Mouse (Mus musculus) CD4-positive, CD25-positive, alpha-beta regulatory T cell, adult 4 months (primary cell): ENCODE data around the gene Prss22. TPM values are rescaled to one million over a fixed set of nuclear protein-coding genes. Genes with fewer than 3 reads are reported as not detected.

Source experiments
- ATAC-seq: one replicate; pipeline ENCODE4 v1.8.0; 2017
- polyA plus RNA-seq, 2 experiments: library from polyadenylated mRNA; unstranded; fragments of 100-300 nt; shearing (Covaris generic); gene quantifications; one replicate each; pipeline ENCODE4 v1.2.1; 2017

The Prss22 gene
- not detected for polyA plus RNA-seq

GRCm38 (mm10) chr17:23997901-23998300 lies at the start of gene Prss22:
TSS of gene Prss22 (minus strand) at chr17:23998100.
- ATAC-seq = no peak

- ATAC-seq = no peak
Observed at GRCm38 (mm10) chr17:24046026-24046425, 48.1 kb upstream of the Prss22 start.

- no peak for ATAC-seq
Observed at GRCm38 (mm10) chr17:24045608-24046007, 47.7 kb upstream of the Prss22 start.

DNA sequence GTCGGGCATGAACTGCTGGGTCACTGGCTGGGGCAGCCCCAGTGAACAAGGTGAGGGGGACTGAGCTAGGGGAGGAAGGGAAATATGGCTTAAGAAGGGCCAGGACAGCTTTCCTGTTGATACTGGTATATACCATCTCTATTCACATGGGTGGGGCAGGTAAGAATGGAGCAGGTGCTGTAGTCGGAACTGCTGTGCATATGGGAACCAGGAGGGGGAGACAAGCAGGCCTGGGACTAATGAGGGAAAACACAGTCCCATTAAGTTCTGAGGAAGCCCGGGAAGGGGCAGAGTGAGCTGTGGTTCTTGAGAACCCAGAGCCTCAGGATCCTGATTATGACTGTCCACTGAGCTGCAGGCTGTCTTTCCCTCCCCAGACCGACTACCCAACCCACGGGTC lies 46.6 kb upstream of the Prss22 start:
- ATAC-seq = no peak

- no peak for ATAC-seq
Observed at GRCm38 (mm10) chr17:24037844-24038243, 39.9 kb upstream of the Prss22 start, which contains the start of gene Prss27. TSS of gene Prss27 (plus strand) at chr17:24038144.

DNA sequence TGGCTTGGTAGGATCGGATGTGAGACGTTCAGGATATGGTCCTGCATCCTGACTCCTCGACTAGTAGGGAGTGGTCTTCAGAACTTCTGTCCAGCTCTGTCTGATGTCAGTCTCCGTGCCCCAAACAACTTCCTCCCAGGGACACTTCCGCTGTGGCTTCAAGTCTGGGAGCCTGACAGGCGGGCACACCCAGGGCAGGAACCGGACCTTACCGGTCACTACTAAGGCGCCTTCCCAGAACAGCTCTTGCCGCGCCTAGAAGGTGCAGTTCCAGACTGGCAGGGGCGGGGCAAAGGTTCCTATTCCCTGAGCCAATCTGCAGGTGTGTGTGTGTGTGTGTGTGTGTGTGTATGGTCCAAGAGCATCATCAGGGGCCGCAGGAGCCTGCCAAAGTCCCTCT lies 39.5 kb upstream of the Prss22 start:
- ATAC-seq = no peak

DNA sequence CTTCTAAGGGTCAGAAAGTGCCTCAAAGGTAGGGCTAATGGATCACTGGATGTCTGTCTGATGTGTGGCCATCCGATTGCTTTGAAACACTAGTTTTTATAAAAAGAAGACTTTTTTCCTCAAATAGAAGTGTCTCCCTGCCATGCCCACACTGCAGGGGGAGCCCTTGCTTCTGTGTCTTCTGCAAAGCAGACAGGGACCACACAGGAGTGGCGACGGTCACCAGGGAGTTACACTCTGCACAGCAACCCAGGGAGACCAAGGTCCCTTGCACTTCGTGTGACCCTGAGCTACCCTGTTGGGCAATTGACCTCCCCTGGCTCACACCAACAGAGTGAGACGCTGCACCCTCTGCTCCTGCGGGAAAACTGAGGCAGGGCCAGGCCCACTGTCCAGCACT lies 39.1 kb upstream of the Prss22 start:
- no peak for ATAC-seq

DNA sequence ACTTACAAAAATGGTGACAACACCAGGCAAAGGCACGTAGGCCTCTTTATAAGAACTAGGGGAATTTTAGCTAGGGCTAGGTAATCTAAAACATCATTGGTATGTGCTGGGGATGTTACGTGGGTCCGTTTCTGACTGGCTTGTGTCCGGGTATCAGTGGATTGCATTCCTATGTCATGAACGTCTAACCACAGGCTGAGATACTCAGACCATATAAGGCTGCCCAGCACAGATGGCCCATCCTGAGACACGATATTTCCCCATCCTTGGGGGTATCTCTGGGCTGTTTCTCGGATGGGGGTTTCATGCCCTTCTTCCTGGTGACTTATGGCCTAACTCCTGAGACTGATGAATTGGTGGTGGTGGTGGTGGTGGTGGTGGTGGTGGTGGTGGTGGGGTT lies 37.2 kb upstream of the Prss22 start:
- no peak for ATAC-seq

GRCm38 (mm10) chr17:24030551-24030950 lies 32.7 kb upstream of the Prss22 start:
- ATAC-seq = no peak

DNA sequence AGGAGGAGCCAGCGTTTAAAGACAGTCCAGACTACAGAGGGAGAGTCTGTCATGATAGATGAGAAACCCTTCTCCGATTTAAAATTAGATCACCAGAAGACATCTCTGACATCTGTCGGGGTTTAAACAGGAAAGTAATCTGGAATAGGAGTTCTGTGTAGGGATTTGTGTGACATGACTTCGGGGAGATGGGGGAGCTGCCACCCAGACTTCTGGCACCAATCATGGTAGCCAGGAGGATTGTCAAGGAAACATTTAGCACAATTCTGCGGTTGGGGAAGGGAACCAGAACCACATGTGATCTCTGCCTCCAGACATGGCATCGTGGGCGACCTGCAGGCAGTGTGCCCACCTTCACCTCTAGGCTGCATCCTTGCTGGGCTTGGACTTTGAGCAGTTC lies 31.6 kb upstream of the Prss22 start:
- no peak for ATAC-seq

GRCm38 (mm10) chr17:24021375-24022199 lies 23.7 kb upstream of the Prss22 start:
- no peak for ATAC-seq

GRCm38 (mm10) chr17:24020696-24021095 lies 22.8 kb upstream of the Prss22 start:
- no peak for ATAC-seq

GRCm38 (mm10) chr17:24015727-24016126 lies 17.8 kb upstream of the Prss22 start:
- ATAC-seq = no peak

DNA sequence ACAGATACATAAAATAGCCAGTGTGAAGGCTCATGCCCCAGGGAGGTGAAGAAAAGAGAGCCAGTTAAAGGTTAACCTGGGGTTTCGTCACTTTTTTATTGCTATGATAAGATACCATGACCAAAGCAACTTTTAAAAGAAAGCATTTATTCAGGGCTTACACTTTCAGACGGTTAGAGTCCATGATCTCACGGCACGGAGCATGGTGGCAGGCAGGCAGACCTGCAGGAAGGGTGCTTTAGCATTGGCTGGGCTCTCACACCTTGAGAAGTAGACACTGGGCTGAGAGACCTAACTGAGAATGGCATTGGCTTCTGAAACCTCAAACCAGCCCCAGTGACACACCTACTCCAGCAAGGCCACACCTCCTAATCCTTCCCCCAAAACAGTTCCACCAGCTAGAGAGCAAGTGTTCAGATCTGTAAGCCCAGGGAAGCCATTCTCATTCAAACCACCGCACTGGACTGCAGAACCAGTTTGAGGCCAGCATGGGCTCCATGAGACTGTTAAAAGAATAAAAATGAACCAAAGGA lies 16.6 kb upstream of the Prss22 start:
- ATAC-seq = no peak

GRCm38 (mm10) chr17:24012921-24013320 lies 15.0 kb upstream of the Prss22 start:
- no peak for ATAC-seq

GRCm38 (mm10) chr17:24009617-24010016 lies 11.7 kb upstream of the Prss22 start:
- no peak for ATAC-seq

- no peak for ATAC-seq
Observed at GRCm38 (mm10) chr17:24008105-24008504, 10.2 kb upstream of the Prss22 start.

DNA sequence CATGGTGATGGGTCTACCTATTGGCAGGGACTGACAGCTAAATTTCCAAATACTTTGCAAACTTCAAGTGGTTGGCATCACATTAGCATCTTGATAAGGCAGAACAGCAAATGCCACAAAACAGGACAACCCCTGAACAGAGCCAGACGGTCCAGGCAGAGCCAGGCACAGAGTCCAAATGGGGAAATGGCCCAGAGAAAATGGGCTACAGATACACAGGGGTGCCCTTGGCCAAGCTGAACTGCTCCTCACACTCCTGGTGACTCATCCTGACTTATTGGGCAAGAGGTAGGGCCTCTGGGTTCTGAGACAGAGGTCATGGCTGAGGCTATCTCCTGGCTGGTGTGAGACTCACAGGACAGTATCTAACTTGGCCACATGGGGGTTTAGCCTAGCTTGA lies 9.5 kb upstream of the Prss22 start:
- ATAC-seq = no peak

GRCm38 (mm10) chr17:24006930-24007329 lies 9.0 kb upstream of the Prss22 start:
- ATAC-seq = no peak

- no peak for ATAC-seq
Observed at GRCm38 (mm10) chr17:24005049-24005448, 7.1 kb upstream of the Prss22 start.

DNA sequence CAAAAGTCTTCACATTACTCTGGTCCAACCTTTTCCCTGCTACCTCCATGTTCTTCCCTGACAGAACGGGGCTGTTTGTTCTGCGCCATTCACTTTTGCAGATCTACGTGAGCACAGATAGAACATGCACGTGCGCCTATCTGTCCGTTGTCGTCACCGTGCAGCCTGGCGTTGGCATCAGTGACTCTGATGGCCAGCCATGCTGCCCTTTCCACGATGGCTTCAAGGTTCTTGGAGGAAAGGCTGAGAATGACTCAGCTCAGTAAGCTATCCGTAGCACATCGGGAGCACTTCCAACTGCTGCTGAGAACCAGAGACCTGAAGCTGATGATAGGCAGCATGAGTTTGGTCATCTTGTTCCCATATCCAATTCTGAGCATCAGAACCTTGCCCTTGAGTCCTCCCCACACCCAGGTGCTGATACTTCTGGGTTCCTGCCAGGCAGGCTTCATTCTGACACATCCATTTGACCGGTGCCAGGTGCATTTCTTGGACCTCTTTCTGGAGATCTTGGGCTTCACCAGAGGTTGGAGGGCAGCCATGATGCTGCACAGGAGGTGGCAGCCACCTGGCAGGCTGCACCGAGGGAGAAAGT lies 6.3 kb upstream of the Prss22 start:
- no peak for ATAC-seq

- no peak for ATAC-seq
Observed at GRCm38 (mm10) chr17:24000404-24000803, 2.5 kb upstream of the Prss22 start.

DNA sequence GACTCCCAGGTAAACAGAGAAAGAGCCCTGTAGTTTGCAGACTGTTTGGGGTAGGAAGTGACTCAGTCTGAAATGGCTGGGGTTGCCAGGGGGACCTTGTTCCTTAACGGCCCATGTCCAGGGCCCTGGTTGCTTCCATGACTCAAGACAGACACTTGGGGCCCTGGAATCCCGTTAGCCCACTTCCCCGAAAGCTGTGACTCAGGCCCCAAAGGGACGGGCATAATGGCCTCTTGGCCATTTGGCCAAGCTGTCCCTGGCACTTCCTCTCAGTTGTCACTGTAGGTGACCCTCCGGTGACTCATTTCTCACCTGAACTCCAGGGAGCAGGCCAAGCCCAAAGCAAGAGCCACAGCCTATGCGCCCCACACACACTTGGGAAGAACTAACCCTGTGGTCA lies 483 bp upstream of the Prss22 start:
- ATAC-seq = no peak

DNA sequence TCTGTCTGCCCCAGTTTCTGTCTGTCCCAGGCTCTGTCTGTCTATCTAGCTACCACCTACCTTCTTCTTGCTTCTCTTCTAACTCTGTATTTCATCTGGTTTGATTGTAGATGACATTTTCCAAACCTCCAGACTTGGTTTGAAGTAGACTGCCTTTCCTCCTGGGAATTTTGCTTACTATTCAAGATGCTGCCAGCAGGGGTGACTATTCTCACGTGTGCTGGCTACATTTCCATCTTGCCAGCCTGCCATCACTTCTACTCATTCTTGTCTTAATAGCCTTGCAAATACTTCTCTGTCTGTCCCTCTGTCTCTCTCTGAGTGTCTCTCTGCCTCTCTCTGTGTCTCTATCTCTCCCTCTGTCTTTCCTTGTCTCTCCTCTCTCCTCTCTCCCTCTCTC lies 2.5 kb downstream of the Prss22 start:
- no peak for ATAC-seq
